Comparison of ENCODE assay signal across 16 mouse cellular contexts in the genomic region with DNA sequence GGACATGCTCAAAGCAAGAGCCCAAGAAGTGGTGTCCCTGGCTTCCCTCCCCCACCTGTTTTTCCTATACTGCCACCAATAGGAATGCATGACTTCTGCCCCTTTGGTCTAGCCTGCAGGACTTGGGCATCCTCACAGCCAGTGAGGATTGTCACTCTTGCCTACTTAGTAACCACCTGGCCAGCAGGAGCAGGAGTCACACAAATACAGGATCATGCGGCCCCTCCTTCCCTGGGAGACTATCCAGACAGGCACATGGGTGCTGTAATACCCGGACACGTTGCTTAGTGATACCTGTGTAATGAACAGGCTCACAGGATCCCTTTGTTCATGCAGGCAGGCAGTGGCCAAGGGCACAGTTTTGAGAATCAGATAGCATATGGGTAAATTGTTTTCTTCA.
"Had no signal": no experiment of that assay in that cellular context is flagged by ENCODE, and none has a peak within 500 bp of the region (broad histone marks: within the 10 kb centered on the region; RNA-seq: fewer than 3 reads in every experiment).

No protein-coding gene starts in this region.

- H3K27me3 ChIP-seq: limb, embryonic 12.5 days; limb, embryonic 15.5 days; liver, embryonic 12.5 days; liver, embryonic 15.5 days had no signal

- H3K9me3 ChIP-seq: limb, embryonic 12.5 days; limb, embryonic 15.5 days; liver, embryonic 12.5 days; liver, embryonic 15.5 days had no signal

- H3K4me2 ChIP-seq: limb, embryonic 12.5 days; limb, embryonic 15.5 days; liver, embryonic 12.5 days; liver, embryonic 15.5 days; midbrain, embryonic 11.5 days had no signal

- H3K9ac ChIP-seq: limb, embryonic 12.5 days; limb, embryonic 15.5 days; liver, embryonic 12.5 days; liver, embryonic 15.5 days had no signal

- H3K4me3 ChIP-seq: left cerebral cortex, adult 2 months; limb, embryonic 12.5 days; limb, embryonic 15.5 days; liver, embryonic 12.5 days; liver, embryonic 15.5 days had no signal

- DNase-seq: kidney, adult 2 months; layer of hippocampus, postnatal 36 days; left cerebral cortex, postnatal 4 days; lung, adult 2 months; lung, postnatal 14 days; midbrain, embryonic 14.5 days; thymus, adult 18-20 months; thymus, postnatal 36 days had no signal

- ATAC-seq: intestine, postnatal 0 days; liver, embryonic 12.5 days had no signal

- H3K36me3 ChIP-seq: liver, embryonic 12.5 days; liver, embryonic 15.5 days had no signal

- H3K27ac ChIP-seq: kidney, postnatal 0 days; left cerebral cortex, adult 2 months; limb, embryonic 12.5 days; limb, embryonic 15.5 days; liver, embryonic 12.5 days; liver, embryonic 15.5 days had no signal
